Mouse (Mus musculus): ENCODE results near the gene Ctcf. TPM values are rescaled to one million over a fixed set of nuclear protein-coding genes. Genes with fewer than 3 reads are reported as not detected.

Gene Ctcf
- polyA plus RNA-seq, 1 experiment from 2014 or later, result 42.2 TPM

GRCm38 (mm10) chr8:105688242-105688752, 51.9 kb downstream of the Ctcf start:
- Histone ChIP-seq H3K4me2 (replicated peaks; ENCODE audit: low read depth) (no peak overlapping the region), H3K27ac (ENCODE audit: low read depth, low read length) (no peak overlapping the region), H3K9ac (ENCODE audit: low read depth, low read length) (no peak overlapping the region), H3K36me3 (ENCODE audit: control insufficient read depth, insufficient read depth) (peaks cover 13% of the 10 kb centered on the region; the same call in 1 of the 2 replicates), H3K4me1 (replicated peaks; ENCODE audit: control insufficient read depth, insufficient read depth, low read length) (no peaks in the 10 kb centered on the region), H3K9me3 (ENCODE audit: control insufficient read depth) (no peaks in the 10 kb centered on the region), H3K27me3 (replicated peaks; ENCODE audit: control insufficient read depth, insufficient read depth, low read length) (no peaks in the 10 kb centered on the region), H3K4me3 (ENCODE audit: low read depth, low read length) (no peak overlapping the region)
- no peak for ATAC-seq
- no peak for TF ChIP-seq CTCF (IDR thresholded peaks at IDR 0.05; ENCODE audit: low read depth)
- 51% methylated on average over 14 of the region's 14 CpGs for WGBS

- peaks cover 2% of the 10 kb centered on the region; the same call in 1 of the 2 replicates for H3K27me3 ChIP-seq (replicated peaks; ENCODE audit: control insufficient read depth, insufficient read depth, low read length)
- WGBS, result 68% methylated on average over 35 of the region's 35 CpGs
- 0 out of 2 replicates have a peak, but pooled peaks cover 2% of the 10 kb centered on the region for H3K36me3 ChIP-seq (ENCODE audit: control insufficient read depth, insufficient read depth)
- TF ChIP-seq CTCF (IDR thresholded peaks at IDR 0.05; ENCODE audit: low read depth), result no peak
- H3K27ac ChIP-seq (ENCODE audit: low read depth, low read length), result no peak overlapping the region
- no peak overlapping the region for H3K4me3 ChIP-seq (ENCODE audit: low read depth, low read length)
- no peak for ATAC-seq
- H3K9ac ChIP-seq (ENCODE audit: low read depth, low read length), result no peak overlapping the region
- H3K9me3 ChIP-seq (ENCODE audit: control insufficient read depth), result no peaks in the 10 kb centered on the region
- peaks cover 5% of the 10 kb centered on the region; the same call in 1 of the 2 replicates for H3K4me1 ChIP-seq (replicated peaks; ENCODE audit: control insufficient read depth, insufficient read depth, low read length)
- H3K4me2 ChIP-seq (replicated peaks; ENCODE audit: low read depth), result no peak overlapping the region
These were observed 53.1 kb downstream of the Ctcf start for GRCm38 (mm10) chr8:105689256-105689982.

GRCm38 (mm10) chr8:105689983-105690360, 53.6 kb downstream of the Ctcf start:
- Histone ChIP-seq H3K4me2 (replicated peaks; ENCODE audit: low read depth) (no peak overlapping the region), H3K9ac (ENCODE audit: low read depth, low read length) (no peak overlapping the region), H3K4me1 (replicated peaks; ENCODE audit: control insufficient read depth, insufficient read depth, low read length) (peaks cover 5% of the 10 kb centered on the region; the same call in 1 of the 2 replicates), H3K9me3 (ENCODE audit: control insufficient read depth) (no peaks in the 10 kb centered on the region), H3K27ac (ENCODE audit: low read depth, low read length) (no peak overlapping the region), H3K27me3 (replicated peaks; ENCODE audit: control insufficient read depth, insufficient read depth, low read length) (peaks cover 3% of the 10 kb centered on the region; the same call in 1 of the 2 replicates), H3K36me3 (ENCODE audit: control insufficient read depth, insufficient read depth) (no peaks in the 10 kb centered on the region), H3K4me3 (ENCODE audit: low read depth, low read length) (no peak overlapping the region)
- ATAC-seq, result no peak
- 95% methylated on average over 9 of the region's 9 CpGs for WGBS
- no peak for TF ChIP-seq CTCF (IDR thresholded peaks at IDR 0.05; ENCODE audit: low read depth)

- no peak overlapping the region for H3K4me2 ChIP-seq (replicated peaks; ENCODE audit: low read depth)
- no peak overlapping the region for H3K9ac ChIP-seq (ENCODE audit: low read depth, low read length)
- no peaks in the 10 kb centered on the region for H3K36me3 ChIP-seq (ENCODE audit: control insufficient read depth, insufficient read depth)
- H3K9me3 ChIP-seq (ENCODE audit: control insufficient read depth), result no peaks in the 10 kb centered on the region
- WGBS, result 79% methylated on average over 14 of the region's 14 CpGs
- H3K4me3 ChIP-seq (ENCODE audit: low read depth, low read length), result no peak overlapping the region
- no peak for ATAC-seq
- no peak for TF ChIP-seq CTCF (IDR thresholded peaks at IDR 0.05; ENCODE audit: low read depth)
- peaks cover 3% of the 10 kb centered on the region; the same call in 1 of the 2 replicates for H3K27me3 ChIP-seq (replicated peaks; ENCODE audit: control insufficient read depth, insufficient read depth, low read length)
- H3K27ac ChIP-seq (ENCODE audit: low read depth, low read length), result no peak overlapping the region
- H3K4me1 ChIP-seq (replicated peaks; ENCODE audit: control insufficient read depth, insufficient read depth, low read length), result peaks cover 5% of the 10 kb centered on the region; the same call in 1 of the 2 replicates
These were observed 54.6 kb downstream of the Ctcf start for GRCm38 (mm10) chr8:105690978-105691377.

- 92% methylated on average over 11 of the region's 11 CpGs for WGBS
These were observed 56.2 kb downstream of the Ctcf start for GRCm38 (mm10) chr8:105692449-105693182.

GRCm38 (mm10) chr8:105693648-105694047, 57.3 kb downstream of the Ctcf start:
- H3K36me3 ChIP-seq (ENCODE audit: control insufficient read depth, insufficient read depth), result peaks cover 20% of the 10 kb centered on the region; the same call in 1 of the 2 replicates
- H3K4me3 ChIP-seq (ENCODE audit: low read depth, low read length), result peak overlapping the region; percentile 45
- H3K9ac ChIP-seq (ENCODE audit: low read depth, low read length), result peak overlapping the region; percentile 11; the same call in 1 of the 2 replicates
- H3K27me3 ChIP-seq (replicated peaks; ENCODE audit: control insufficient read depth, insufficient read depth, low read length), result peaks cover 3% of the 10 kb centered on the region; the same call in 1 of the 2 replicates
- ATAC-seq, result peak; percentile 39
- no peaks in the 10 kb centered on the region for H3K9me3 ChIP-seq (ENCODE audit: control insufficient read depth)
- peaks cover 5% of the 10 kb centered on the region; the same call in 1 of the 2 replicates for H3K4me1 ChIP-seq (replicated peaks; ENCODE audit: control insufficient read depth, insufficient read depth, low read length)
- TF ChIP-seq CTCF (IDR thresholded peaks at IDR 0.05; ENCODE audit: low read depth), result no peak
- 2% methylated on average over 28 of the region's 30 CpGs for WGBS
- H3K27ac ChIP-seq (ENCODE audit: low read depth, low read length), result no peak overlapping the region
- peak overlapping the region; percentile 95 for H3K4me2 ChIP-seq (replicated peaks; ENCODE audit: low read depth)

More at GRCm38 (mm10) chr8:105692449-105693182, 56.2 kb downstream of the Ctcf start:
- Histone ChIP-seq H3K27ac (ENCODE audit: low read depth, low read length) (no peak overlapping the region), H3K4me1 (replicated peaks; ENCODE audit: control insufficient read depth, insufficient read depth, low read length) (peaks cover 5% of the 10 kb centered on the region; the same call in 1 of the 2 replicates), H3K4me3 (ENCODE audit: low read depth, low read length) (no peak overlapping the region), H3K9ac (ENCODE audit: low read depth, low read length) (no peak overlapping the region), H3K9me3 (ENCODE audit: control insufficient read depth) (no peaks in the 10 kb centered on the region), H3K36me3 (ENCODE audit: control insufficient read depth, insufficient read depth) (peaks cover 10% of the 10 kb centered on the region; the same call in 1 of the 2 replicates), H3K27me3 (replicated peaks; ENCODE audit: control insufficient read depth, insufficient read depth, low read length) (peaks cover 3% of the 10 kb centered on the region; the same call in 1 of the 2 replicates), H3K4me2 (replicated peaks; ENCODE audit: low read depth) (no peak overlapping the region)
- TF ChIP-seq CTCF (IDR thresholded peaks at IDR 0.05; ENCODE audit: low read depth), result no peak
- ATAC-seq, result no peak
